Mouse (Mus musculus): ENCODE measurements around the gene Tmcc2.
"Not testable (repeated sequence)": the region's sequence is repeated elsewhere in the genome, so short reads cannot be mapped to it uniquely, and the experiment has no call there.

The Tmcc2 gene

DNA sequence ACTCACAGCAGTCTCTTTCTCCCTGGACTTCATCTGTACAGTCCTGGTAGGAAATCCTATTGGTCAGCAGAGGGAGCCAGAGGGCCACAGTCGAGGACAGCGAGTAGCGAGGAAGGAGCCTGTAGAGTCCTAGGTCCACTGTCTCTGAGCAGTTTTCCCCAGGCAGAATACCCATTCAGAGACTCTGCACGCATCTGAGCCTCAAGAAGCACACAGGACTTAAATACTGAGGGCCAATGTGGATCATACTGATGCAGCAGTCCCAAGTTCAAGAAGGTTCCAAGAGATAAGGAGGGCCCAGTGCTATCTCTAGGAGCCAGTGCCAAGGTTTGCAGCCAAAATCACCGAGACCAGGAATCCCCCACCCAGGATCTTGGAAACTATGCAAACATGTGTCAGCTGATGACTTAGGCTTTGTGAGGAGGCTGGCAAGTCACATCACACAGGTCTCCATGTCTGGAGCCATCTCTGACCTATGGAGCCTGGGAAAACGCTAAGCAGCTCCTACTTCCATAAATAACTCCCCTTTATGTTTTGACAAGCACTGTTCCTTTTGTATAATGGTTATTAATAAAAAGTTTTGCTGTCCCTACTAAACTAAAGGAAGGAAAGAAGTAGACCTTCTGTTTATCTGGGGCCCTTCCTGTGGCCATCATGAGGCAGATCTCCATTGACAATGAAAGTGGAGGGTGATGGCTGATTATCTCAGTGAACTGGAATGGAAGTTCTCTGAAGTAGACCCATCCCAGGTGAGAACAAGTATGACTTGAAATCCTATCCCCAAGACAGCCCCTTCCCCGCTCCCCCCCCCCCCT is 23.2 kb downstream of the Tmcc2 start:
- peak; percentile 85 to 93 for DNase-seq (ENCODE audit: low spot score in 2 of 2)

DNA sequence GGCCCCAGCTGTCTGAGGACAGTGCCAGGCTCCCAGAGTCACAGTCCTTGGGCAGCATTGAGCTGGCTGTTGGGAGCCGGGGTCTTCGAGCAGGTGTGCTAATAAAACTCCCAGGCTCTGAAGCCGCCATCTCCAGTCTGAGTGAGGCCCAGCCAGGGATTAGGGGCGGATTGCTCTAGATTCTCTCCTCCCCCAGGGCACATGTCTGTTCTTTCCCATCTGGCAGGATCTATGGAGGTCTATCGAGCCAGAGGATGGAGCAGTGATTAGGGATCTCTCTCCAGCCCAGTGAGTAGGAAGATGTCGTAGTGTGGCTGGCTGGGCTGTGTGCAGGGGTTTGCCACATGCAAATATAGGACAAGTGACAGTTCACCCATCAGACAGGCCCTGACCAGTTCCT is 24.1 kb downstream of the Tmcc2 start:
- peak in 1 of 2 experiments; percentile 65 for DNase-seq (ENCODE audit: low spot score in 2 of 2)

DNA sequence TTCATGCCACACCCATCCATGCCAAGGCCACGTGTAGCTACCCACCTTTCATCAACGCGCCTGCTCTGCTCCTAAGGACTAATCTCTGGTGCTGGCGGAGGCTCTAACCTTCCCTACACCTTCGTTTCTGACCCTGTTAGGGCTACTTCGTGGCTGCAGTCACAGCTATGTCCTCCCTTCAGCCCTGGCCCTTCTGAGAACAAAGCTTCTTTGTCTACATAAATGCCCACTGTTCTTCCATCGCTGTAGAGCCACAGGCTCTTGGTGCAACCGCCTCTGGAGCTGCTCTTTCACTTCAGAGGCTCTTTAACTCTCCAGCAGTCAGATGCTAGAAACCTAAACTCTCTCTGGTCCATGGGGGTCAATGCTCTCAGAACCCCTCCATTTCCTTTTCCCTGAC is 24.8 kb downstream of the Tmcc2 start:
- no peak for DNase-seq (ENCODE audit: low spot score in 2 of 2)

DNA sequence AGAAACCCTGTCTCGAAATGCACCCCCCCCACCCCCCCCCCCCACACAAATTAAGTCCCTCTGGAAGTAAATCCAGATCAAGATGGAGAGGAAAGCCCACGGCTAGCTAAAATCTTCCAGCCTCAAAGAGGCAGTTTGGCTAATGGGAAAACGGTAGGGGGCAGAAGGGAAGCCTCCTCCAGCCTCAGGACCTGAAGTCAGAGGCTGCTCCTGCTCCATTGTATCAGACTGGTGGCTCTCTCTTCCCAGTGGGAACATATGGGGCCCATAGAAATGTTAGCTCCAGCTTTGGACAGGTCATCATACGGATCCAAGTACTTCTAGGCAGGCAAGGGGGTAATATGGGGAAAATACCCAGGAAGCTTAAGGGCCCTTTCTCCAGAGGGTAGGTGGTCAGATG is 25.4 kb downstream of the Tmcc2 start:
- no peak for DNase-seq (ENCODE audit: low spot score in 2 of 2)

DNA sequence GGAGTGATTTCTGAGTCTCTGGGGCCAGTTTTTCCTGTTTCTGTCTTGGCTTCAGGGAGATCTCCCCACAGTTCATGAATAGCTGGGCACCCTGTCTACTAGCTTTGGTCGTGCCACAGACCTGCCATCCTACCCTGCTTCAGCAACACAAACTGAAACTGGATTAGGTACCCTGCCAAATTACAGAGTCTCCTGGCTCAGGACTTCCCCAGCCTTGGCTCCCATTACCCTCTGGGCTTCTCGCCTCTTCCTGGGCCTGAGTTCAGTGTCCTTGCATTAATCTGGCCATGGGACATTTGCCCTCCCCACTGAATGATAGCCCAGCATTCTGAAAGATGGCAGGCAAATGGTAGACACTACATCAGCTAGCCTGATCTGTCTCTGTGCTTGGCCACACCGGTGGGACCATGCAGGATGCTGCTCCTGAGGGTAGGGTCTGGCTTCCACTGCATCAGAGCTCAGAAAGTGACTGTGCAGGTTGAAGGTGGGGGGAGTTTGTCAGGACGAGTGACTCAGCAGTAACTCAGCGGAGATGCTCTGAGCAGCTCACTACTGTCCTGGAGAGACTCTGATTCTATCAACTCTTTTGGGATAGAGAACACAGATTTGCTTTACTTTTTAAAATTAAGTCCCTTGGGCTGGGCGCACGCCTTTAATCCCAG is 26.1 kb downstream of the Tmcc2 start:
- DNase-seq (ENCODE audit: low spot score in 2 of 2) = peak in 1 of 2 experiments; percentile 65

DNA sequence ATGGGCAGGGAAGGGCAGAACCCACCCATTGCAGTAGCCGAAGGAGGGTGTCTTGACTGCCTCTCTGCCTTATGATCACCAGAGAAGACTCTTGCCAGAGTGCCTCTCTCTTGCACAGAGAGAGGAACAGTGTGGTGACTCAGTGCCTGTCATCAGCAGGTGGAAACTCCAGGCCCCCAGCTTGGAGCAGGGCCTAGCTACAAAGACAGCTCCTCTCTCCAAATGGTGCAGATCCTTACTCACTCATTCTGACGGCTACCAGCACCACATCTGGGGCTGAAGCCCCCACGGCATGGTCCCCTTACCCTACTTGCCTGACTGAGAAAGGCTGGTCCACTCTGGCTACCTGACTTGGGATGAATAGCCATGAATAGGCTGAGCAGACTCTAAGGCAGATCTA is 26.7 kb downstream of the Tmcc2 start:
- no peak for DNase-seq (ENCODE audit: low spot score in 2 of 2)

DNA sequence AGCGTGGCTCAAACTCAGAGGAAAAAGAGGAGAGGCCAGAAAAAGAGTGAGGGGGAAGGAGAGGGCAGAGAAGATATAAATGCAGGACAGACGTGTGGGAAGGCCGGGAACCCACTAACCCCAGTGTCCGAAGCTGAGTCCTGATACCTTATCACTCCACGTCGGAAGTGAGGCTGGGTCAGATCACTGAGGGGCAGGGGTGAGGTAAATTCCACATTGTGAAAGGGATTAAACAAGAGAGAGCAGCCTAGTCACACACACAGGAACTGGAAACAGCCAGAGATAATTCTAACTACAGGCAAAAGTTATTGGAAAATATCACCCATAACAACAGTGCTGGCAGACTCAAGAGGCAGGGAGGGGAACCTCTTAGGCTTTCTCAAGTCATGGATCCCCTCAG is 29.1 kb downstream of the Tmcc2 start:
- no peak for DNase-seq (ENCODE audit: low spot score in 2 of 2)

DNA sequence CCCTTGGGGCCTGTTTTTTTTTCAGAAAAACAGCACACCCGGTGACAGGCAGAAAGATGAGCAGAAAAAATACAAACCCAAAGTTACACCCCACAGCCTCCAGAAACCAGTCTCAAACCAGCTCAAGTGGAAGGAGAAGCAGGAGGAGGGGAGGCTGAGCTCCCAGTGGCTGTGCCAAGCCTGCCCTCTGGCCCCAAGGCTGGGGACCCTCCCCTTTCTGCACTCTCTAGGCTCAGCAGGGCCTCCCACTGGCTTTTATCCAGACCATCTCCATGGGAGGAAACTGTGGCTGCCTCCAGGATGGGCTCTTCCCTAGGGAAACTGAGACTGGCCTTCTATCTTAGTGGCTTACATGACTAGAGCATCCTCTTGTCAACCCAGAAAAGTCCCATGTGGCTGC is 34.2 kb downstream of the Tmcc2 start:
- DNase-seq (ENCODE audit: low spot score in 2 of 2) = no peak

DNA sequence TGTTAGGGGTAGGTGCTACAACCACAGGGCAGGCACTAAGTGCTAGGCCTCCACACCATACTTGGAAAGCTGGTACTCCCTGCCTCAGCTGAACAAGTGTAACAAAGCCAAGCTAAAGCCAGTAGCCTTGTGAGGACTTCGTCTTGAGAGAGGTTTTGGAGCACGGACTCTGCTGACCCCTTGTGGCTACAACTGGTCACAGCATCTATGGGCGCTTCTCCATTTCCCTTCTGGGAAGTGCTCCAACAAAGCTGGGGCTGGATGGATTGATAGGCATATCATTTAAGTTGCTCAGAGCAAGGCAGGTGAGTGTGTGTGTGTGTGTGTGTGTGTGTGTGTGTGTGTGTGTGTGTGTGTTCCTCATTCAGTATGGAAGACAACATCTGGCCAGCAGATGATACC is 35.2 kb downstream of the Tmcc2 start:
- peak; percentile 84 to 92 for DNase-seq (ENCODE audit: low spot score in 2 of 2)

DNA sequence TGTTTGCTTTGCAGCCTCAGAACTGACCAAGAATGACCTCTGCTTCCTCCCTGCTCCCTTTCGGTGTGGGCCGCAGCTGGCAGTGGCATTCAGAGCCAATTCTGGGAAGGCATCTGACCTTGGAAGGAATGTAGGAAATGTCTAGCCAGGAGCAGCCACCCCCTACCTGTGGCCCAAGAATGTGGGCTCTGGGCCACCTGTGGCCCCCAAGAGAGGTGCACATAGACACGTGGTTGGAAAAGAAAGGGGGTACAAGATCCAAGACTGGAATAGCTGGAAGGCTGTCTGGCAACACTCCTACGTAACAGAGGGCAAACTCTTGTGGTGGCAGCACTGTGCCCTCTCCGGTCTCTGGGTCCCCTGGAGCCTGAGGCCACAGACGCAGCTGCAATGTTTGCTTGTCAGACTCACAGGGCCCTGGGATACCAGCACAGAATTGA is 35.9 kb downstream of the Tmcc2 start:
- no peak for DNase-seq (ENCODE audit: low spot score in 2 of 2)

DNA sequence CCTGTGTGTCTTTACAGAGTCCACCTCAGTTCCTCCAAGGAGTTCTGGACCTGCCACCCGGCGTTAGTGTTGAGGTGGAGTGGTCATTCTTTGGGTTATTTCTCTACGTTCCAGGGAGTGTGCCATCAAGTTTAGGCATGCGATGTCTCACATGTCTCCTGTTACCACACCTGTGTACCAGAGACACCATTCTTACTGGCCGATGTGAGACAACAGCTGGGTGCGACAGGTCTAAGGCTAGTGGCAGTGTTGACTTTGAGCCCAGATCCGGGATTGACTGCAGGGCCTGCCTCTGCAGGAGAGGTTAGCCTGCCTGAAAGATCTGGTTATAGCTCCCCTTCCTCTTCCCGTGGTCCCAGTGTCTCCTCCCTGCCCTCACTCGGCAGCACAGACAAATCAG is 36.8 kb downstream of the Tmcc2 start:
- no peak for DNase-seq (ENCODE audit: low spot score in 2 of 2)

DNA sequence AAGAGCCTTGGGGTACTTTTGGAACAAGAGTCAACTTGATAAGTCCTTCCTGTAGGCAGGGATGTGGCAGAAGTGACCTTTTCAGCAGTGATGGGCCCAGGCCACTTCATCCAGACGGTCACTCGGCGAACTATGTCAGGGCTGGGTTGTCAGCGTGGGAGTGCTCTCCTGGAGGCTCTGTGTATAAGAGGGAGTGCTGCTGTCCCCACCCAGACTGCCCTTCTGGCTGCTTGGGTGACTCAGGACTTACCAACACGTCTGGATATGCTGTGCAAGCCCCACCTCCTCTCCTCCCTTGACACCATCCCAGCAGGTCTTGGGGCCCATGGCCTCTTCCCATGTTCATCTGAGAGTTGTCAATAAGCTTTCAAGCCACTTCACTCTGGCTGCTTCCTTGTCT is 37.7 kb downstream of the Tmcc2 start:
- DNase-seq (ENCODE audit: low spot score in 2 of 2) = no peak

DNA sequence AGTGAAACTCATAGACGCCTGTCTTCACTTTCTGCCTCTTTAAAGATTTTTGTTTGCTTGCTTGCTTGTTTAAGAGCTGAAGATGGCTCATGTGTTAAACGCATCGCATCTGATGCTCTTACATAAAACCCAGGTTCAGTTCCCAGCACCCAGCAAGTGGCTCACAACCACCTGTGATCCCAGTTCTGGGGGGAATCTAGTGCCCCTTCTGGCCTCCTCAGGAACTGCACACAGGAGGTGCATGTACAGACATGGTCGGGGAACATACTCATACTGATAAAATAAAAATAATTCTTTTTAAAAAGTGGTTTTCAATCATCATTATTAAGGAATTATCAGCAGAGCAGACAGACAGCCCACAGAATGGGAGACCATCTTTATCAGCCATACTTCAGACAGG is 40.0 kb downstream of the Tmcc2 start:
- DNase-seq (ENCODE audit: low spot score in 2 of 2) = no peak

DNA sequence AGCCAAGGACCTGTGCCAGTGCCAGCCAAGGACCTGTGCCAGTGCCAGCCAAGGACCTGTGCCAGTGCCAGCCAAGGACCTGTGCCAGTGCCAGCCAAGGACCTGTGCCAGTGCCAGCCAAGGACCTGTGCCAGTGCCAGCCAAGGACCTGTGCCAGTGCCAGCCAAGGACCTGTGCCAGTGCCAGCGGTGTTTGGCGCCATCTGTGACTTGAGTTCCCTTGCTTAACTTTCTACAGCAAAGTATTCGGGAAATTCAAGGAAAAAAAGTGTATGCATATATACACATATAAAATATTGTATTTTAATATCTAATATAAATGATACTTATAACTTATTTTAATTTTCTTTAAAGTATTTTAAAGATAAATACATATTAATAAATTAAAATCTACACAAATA is 41.5 kb downstream of the Tmcc2 start:
- not testable (repeated sequence) for DNase-seq (ENCODE audit: low spot score in 2 of 2)

DNA sequence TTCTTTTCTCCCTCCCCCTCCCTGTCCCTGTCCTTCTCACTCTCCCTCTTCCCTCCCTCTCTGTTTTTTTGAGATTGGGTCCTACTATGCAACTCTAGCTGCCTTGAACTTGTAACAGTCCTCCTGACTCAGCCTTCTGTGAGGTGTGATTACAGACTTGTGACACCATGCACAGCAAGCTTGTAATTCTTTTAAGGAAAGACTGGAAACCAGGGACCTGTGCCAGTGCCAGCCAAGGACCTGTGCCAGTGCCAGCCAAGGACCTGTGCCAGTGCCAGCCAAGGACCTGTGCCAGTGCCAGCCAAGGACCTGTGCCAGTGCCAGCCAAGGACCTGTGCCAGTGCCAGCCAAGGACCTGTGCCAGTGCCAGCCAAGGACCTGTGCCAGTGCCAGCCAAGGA is 42.0 kb downstream of the Tmcc2 start:
- not testable (repeated sequence) for DNase-seq (ENCODE audit: low spot score in 2 of 2)

DNA sequence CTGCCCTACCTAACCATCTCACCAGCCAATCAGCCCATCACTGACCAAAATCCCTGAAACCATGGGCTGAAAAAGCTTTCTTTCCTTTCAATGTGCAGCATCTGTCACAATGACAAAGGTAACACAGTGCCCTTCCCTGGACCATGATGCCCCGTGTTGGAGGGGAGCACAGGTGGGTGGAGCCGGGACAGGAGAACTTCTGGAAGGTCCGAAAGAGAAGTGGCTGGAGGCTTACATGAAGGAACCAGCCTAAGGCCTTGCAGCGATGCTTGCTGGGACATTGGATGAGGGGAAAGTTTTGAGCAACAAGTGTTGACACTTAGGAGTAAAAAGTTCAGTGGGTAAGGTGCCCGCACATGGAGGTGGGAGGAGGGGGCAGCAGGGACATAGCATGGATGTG is 42.7 kb downstream of the Tmcc2 start:
- no peak for DNase-seq (ENCODE audit: low spot score in 2 of 2)

DNA sequence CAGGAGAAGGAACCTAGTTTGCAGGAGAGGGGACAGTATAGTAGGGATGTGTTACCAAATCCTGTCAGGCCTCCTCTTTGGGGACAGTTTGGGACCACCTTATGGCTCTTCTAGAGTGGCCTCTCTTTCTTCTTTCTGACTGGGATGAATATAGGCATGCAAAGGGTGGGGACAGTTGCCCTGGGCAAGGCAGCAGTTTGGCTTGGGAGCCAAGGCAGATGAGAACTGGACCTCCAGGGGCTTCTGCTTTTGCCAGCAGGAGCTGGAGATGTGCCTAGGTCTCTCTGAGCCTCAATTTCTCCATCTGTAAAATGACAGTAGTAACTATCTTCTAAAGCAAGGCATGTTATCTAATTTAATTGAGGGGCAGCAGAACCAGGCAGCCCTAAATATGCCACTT is 44.1 kb downstream of the Tmcc2 start:
- DNase-seq (ENCODE audit: low spot score in 2 of 2) = no peak

DNA sequence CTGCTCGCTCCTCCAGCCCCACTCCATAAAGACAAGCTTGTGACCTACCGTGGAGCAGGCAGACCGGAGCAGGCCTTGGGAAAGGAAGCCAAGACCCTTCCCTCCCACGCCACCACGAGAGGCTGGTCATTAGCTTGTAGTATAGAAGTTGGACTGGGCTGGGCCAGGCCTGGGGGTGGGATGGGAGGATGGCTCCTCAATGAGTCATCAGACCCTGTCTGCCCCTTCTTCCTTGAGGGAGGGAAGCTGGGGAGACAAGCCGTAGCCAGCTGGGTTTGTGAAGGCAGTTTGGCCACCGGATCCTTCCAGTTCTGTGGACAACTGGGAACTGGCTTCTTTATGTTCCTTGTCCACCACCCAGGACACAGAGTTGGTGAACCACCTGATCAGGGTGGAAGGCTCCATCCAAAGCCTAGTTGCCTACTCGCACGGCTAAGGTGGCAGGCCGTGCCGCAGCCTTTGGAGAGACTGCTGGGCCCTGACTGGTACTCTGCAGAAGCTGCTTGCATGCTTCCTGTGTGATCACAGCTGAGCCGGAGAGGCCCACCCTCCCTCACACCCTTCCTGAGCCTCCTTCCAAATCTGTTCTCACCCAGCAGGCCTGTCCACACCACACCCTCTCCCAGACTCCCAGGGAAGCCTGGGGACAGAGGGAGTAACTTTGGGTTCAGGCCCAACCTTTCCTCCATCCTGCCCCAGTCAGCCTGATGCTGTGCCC is 44.8 kb downstream of the Tmcc2 start:
- no peak for DNase-seq (ENCODE audit: low spot score in 2 of 2)

DNA sequence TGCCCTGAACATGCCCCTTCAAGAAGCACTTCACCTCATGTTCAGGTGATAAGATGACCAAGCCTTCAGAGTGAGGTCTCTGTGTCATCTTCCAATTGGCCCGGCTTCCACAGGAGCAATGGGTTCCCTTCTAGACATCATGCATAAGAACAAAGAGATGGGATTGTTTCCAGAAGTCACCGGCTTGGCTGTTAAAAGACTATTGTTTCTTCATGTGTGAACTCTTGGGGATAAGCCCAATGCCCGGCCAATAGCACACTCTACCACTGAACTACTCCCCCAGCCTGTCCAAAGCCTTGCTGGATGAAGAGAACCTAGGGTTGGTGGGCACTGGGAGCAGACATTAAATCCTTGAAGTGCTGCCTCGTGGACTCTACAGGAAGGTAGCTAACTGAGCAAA is 45.6 kb downstream of the Tmcc2 start:
- no peak for DNase-seq (ENCODE audit: low spot score in 2 of 2)

DNA sequence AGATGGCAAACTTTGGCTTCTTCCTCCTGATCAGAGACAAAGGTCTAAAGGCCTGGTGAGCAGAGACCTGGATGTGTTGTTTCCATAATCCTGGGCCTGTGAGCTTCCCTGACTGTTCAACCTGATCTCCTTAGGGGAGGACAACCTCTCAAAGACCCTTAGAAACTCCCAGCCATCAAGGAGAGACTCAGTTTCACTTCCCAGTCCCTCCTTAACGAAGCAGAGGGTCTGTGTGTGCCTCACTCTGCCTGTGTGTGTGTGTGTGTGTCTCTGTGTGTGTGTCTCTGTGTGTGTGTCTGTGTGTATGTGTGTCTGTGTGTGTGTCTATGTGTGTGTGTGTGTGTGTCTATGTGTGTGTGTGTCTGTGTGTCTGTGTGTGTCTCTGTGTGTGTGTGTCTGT is 47.4 kb downstream of the Tmcc2 start:
- DNase-seq (ENCODE audit: low spot score in 2 of 2) = no peak

DNA sequence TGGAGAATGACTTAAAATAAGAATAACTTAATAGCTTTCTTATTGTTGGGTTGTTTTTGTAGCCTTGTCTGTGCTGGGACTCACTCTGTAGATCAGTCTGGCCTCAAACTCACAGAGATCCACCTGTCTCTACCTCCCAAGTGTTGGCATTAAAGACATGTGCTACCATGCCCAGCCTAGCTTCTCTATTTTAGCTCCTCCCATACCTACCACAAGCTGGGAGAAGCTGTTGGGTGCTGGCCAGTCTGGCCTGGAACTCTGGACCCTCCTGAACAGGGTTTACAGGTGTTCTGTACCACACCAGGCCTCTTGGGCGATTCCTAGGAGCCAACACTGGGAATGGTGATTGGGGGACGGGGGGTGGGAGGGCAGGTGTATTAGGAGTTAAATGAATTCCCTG is 47.9 kb downstream of the Tmcc2 start:
- no peak for DNase-seq (ENCODE audit: low spot score in 2 of 2)

DNA sequence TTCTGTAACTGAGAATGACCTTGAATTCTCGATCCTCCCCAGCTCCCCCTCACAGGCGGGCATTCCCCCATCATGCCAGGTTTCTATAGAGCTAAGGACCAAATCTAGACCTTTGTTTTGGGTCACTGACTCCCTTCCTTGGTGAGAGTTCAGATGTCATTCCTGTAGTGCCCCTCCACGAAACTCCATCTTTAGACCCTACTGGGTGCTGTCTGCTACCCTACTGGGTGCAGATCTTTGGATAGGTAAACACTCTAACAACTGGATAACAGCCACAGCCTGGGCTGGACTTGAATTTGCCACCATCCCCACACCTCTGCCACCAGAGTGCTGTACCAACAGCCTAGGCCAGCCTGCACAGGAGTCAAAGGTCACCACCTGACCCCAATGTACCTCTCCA is 48.6 kb downstream of the Tmcc2 start:
- no peak for DNase-seq (ENCODE audit: low spot score in 2 of 2)

All from spleen, postnatal 4 days (tissue).